Mouse (Mus musculus) naive thymus-derived CD4-positive, alpha-beta T cell, adult 5 months (primary cell): ENCODE measurements around the gene Vkorc1l1. TPM values are rescaled to one million over a fixed set of nuclear protein-coding genes. Genes with fewer than 3 reads are reported as not detected.

Source experiments
- polyA plus RNA-seq: library from polyadenylated mRNA; unstranded; fragments of 100-300 nt; shearing (Covaris generic); gene quantifications from one replicate; pipeline ENCODE4 v1.2.1, GENCODE M21; 2017

The Vkorc1l1 gene
- 17.5 TPM for polyA plus RNA-seq

GRCm38 (mm10) chr5:129941495-129942045 lies at the start of gene Vkorc1l1:
TSS of gene Vkorc1l1 (plus strand) at chr5:129941970.

DNA sequence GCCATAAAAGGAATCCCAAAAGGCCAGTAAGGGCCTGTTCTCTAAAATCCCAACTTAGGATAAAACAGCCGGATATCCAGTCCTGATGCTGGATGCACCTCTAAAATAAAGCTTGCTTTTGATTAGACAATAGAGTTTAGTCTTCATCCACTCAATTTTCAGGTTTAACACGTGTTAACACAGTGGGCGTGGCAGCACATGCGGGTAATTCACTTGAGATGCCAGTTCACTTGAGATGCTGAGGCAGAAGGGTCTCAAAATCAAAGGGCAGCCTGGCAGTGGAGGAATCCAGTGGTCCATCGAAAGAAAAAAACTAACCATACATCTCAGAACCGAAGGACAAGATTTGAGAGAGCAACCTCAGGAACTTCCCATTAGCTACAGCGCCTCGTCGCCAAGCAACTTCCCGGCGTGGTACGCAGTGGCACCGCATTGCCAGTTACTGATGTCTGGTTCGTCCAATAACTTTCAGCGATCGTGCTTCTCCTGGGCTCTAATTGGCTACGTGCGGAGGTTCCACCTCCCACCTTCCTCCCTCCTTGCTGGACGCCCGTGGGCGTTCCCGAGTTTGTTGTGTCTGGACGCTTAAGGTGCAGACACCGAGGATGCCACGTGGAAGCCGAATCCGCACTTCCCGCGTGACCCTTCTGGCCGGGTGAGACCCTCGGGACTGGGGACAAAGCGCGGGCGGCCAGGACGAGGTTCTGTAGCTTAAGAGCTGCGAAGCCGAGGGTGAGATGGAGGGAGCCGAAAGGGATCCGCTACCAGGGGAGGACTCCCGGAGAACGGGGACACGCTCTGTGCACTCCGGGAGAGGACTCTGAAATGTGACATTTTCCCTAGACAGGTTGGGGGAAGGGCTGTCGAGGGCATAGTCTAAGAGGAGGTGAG lies 46.3 kb upstream of the Vkorc1l1 start, which contains the start of gene Zbed5:
Zbed5 (plus strand) TSS at position 526 of the 891 bp plus-strand sequence.

DNA sequence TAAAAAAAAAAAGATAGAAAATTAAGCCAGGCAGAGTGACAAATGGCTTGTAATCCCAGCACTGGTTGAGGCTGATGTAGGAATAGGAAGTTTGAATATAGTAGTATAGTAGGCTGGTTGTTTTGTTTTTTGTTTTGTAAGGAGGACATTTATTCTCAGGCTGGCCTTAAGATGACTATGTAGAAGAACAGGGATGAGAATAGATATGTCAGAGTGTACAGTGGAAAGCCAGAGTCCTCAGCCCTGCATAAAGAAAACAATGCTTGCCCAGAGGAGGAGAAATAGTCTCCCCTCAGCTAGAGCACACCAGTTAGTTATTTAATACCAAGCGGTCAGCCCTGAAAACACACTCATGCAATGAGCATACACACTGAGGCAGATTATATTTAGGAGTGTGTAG lies 43.3 kb upstream of the Vkorc1l1 start, which contains the start of gene Phkg1:
Phkg1 (minus strand) TSS at position 101 of the 400 bp plus-strand sequence.

DNA sequence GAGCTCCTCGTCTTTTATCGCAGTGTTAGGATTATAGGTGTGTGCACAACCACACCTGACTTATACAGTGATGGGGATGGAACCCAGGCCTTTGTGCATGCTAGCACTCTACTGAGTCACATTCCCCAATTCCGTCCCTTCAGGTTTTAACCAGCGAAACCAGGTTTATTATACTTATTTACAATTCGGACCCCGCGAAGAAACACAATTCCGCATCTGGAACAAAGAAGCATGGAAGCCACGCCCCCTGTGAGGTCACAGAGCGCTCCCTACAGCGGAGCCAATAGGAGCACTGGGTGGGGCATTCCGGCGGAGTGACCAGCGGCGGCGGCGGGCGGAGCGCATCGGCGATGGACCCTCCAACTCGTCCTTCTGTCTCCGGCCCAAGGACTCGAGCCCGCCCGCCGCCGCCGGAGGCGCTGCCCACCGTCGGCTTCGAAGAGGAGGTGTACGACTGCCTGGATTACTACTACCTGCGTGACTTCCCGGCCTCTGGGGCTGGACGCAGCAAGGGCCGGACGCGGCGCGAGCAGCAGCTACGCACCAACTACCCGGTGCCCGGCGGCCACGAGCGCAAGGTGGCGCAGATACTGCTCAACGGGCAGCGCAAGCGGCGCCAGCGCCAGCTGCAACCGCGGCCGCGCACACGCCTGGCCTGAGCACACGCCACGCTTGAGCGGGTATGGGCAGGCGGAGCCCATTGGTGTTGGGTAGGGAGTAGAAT lies 33.4 kb upstream of the Vkorc1l1 start, which contains the start of gene Nupr1l:
Nupr1l (plus strand) TSS at position 299 of the 724 bp plus-strand sequence.

GRCm38 (mm10) chr5:130002301-130003146 lies 60.8 kb downstream of the Vkorc1l1 start, which contains the start of gene Gusb:
TSS of gene Gusb (minus strand) at chr5:130003049.

GRCm38 (mm10) chr5:130029142-130029897 lies 87.5 kb downstream of the Vkorc1l1 start, which contains the start of the genes Asl and Crcp:
TSS of gene Asl (minus strand) at chr5:130029247.
TSS of gene Crcp (plus strand) at chr5:130029290.

Other genes with a start within 250 kb of the Vkorc1l1 start
- not detected for gene Sept14, start 233.5 kb upstream of the Vkorc1l1 start, polyA plus RNA-seq
- gene Mrps17, start 226.5 kb upstream of the Vkorc1l1 start, polyA plus RNA-seq = 67.4 TPM
- 26.3 TPM for gene Nipsnap2, start 216.9 kb upstream of the Vkorc1l1 start, polyA plus RNA-seq
- 26.9 TPM for gene Psph, start 154.5 kb upstream of the Vkorc1l1 start, polyA plus RNA-seq
- gene Sumf2, start 95.0 kb upstream of the Vkorc1l1 start, polyA plus RNA-seq = 11.7 TPM
- 425 TPM for gene Chchd2, start 54.5 kb upstream of the Vkorc1l1 start, polyA plus RNA-seq
- 0.67 TPM for gene Zbed5, start 46.2 kb upstream of the Vkorc1l1 start, polyA plus RNA-seq
- 0.32 TPM for gene Phkg1, start 43.4 kb upstream of the Vkorc1l1 start, polyA plus RNA-seq
- 0.25 TPM for gene Nupr1l, start 33.4 kb upstream of the Vkorc1l1 start, polyA plus RNA-seq
- 16.6 TPM for gene Gusb, start 61.1 kb downstream of the Vkorc1l1 start, polyA plus RNA-seq
- gene Asl, start 87.3 kb downstream of the Vkorc1l1 start, polyA plus RNA-seq = 36.9 TPM
- gene Crcp, start 87.3 kb downstream of the Vkorc1l1 start, polyA plus RNA-seq = 18.6 TPM
- 9.6 TPM for gene Tpst1, start 131.4 kb downstream of the Vkorc1l1 start, polyA plus RNA-seq
- gene Kctd7, start 202.9 kb downstream of the Vkorc1l1 start, polyA plus RNA-seq = 2.2 TPM
- gene Rabgef1, start 229.8 kb downstream of the Vkorc1l1 start, polyA plus RNA-seq = 42.5 TPM